Mouse (Mus musculus) embryonic facial prominence, embryonic 11.5 days (tissue): ENCODE data around the gene Lrp10. TPM values are rescaled to one million over a fixed set of nuclear protein-coding genes. Genes with fewer than 3 reads are reported as not detected.

Source experiments
- ATAC-seq: fragments of 200-750 bp; cut with Nextera tagmentation; replicated peaks from 2 replicates; pipeline ENCODE4 v1.8.0; 2017; ENCODE audit warnings: low read depth; ENCODE audit not compliant: insufficient number of reproducible peaks, low FRiP score, low TSS enrichment
- DNase-seq: peaks from one replicate; pipeline ENCODE4 v3.0.0-alpha.2; 2015; ENCODE audit warnings: low spot score
- H3K27ac ChIP-seq: fragments of 300-500 bp; sonication (generic); replicated peaks from 2 replicates; pipeline ENCODE4 v1.5.1; 2014; ENCODE audit warnings: mild to moderate bottlenecking, low read depth, low read length, control low read depth
- H3K27me3 ChIP-seq: fragments of 300-500 bp; sonication (generic); 2 replicates; pipeline ENCODE4 v1.6.1; 2014; ENCODE audit warnings: mild to moderate bottlenecking, low read length, moderate library complexity, mixed read lengths; ENCODE audit not compliant: control insufficient read depth, insufficient read depth
- H3K36me3 ChIP-seq: fragments of 300-500 bp; sonication (generic); replicated peaks from 2 replicates; pipeline ENCODE4 v1.6.1; 2014; ENCODE audit warnings: low read depth, mild to moderate bottlenecking, low read length, moderate library complexity, mixed read lengths; ENCODE audit not compliant: control insufficient read depth, insufficient read depth
- H3K4me1 ChIP-seq: fragments of 300-500 bp; sonication (generic); 2 replicates; pipeline ENCODE4 v1.6.1; 2014; ENCODE audit warnings: low read length, mixed read lengths; ENCODE audit not compliant: control insufficient read depth, insufficient read depth
- H3K4me2 ChIP-seq: fragments of 300-500 bp; sonication (generic); 2 replicates; pipeline ENCODE4 v1.6.1; 2014; ENCODE audit warnings: low read depth, mild to moderate bottlenecking, control low read depth, low read length, moderate library complexity
- H3K4me3 ChIP-seq: fragments of 300-500 bp; sonication (generic); 2 replicates; pipeline ENCODE4 v1.5.1; 2014; ENCODE audit warnings: low read depth, low read length, control low read depth
- H3K9ac ChIP-seq: fragments of 300-500 bp; sonication (generic); replicated peaks from 2 replicates; pipeline ENCODE4 v1.6.1; 2014; ENCODE audit warnings: mild to moderate bottlenecking, control low read depth, low read length
- H3K9me3 ChIP-seq: fragments of 300-500 bp; sonication (generic); replicated peaks from 2 replicates; pipeline ENCODE4 v1.6.1; 2016; ENCODE audit warnings: mild to moderate bottlenecking, low read length, inconsistent platforms, mixed read lengths; ENCODE audit not compliant: control insufficient read depth
- WGBS: fragments of 180-500 bp; shearing (Covaris S2); extraction: QIAGEN DNeasy Blood & Tissue Kit; methylation state at CpG from one replicate; pipeline ENCODE4 v1.1.7; 2014; 5-methylcytosine and 5-hydroxymethylcytosine counted together
- polyA plus RNA-seq: library from polyadenylated mRNA; unstranded; fragments of >200 nt; fragmentation: Nextera tagmentation; extraction: Ambion mirVana; gene quantifications from 2 replicates; pipeline ENCODE4 v1.2.1, GENCODE M21; 2014

The Lrp10 gene
- polyA plus RNA-seq, 1 experiment from 2014 or later = 13.9 TPM

- Histone ChIP-seq H3K36me3 (no peaks in the 10 kb centered on the region), H3K4me1 (no peaks in the 10 kb centered on the region), H3K27me3 (no peaks in the 10 kb centered on the region), H3K9me3 (no peaks in the 10 kb centered on the region), H3K27ac (no peak overlapping the region), H3K4me3 (no peak overlapping the region), H3K4me2 (no peak overlapping the region), H3K9ac (no peak overlapping the region)
- no peak for ATAC-seq
- no peak for DNase-seq
- WGBS = 88% methylated on average over 1 of the region's 1 CpGs
Measured at GRCm38 (mm10) chr14:54425540-54425939, 38.4 kb upstream of the Lrp10 start.

- 33% methylated on average over 14 of the region's 14 CpGs for WGBS
- Histone ChIP-seq H3K4me1 (no peaks in the 10 kb centered on the region; the same call in 1 of the 2 replicates), H3K4me3 (peak overlapping the region; percentile 72), H3K27ac (peak overlapping the region; percentile 22; the same call in 1 of the 2 replicates), H3K36me3 (no peaks in the 10 kb centered on the region), H3K9me3 (no peaks in the 10 kb centered on the region), H3K27me3 (no peaks in the 10 kb centered on the region), H3K9ac (peak overlapping the region; percentile 78), H3K4me2 (peak overlapping the region; percentile 55)
- DNase-seq (no peak), ATAC-seq (no peak; the same call in 1 of the 2 replicates)
Measured at GRCm38 (mm10) chr14:54426003-54426688, 37.8 kb upstream of the Lrp10 start.

- peak; percentile 77 for ATAC-seq
- under 1% methylated on average over 48 of the region's 48 CpGs for WGBS
- H3K9ac ChIP-seq = peak within 1 kb of the TSS; percentile 78
- H3K9me3 ChIP-seq = no peaks in the 10 kb centered on the region
- peak within 1 kb of the TSS; percentile 72 for H3K4me3 ChIP-seq
- DNase-seq = peak; percentile 97
- H3K27me3 ChIP-seq = no peaks in the 10 kb centered on the region
- no peaks in the 10 kb centered on the region; the same call in 1 of the 2 replicates for H3K4me1 ChIP-seq
- H3K27ac ChIP-seq = peak within 1 kb of the TSS; percentile 22
- H3K36me3 ChIP-seq = no peaks in the 10 kb centered on the region
- H3K4me2 ChIP-seq = peak within 1 kb of the TSS; percentile 55
Measured at GRCm38 (mm10) chr14:54426689-54427398, 37.1 kb upstream of the Lrp10 start, which contains the start of gene Mrpl52. TSS of gene Mrpl52 (plus strand) at chr14:54426909.

- no peaks in the 10 kb centered on the region; the same call in 1 of the 2 replicates for H3K4me1 ChIP-seq
Measured at GRCm38 (mm10) chr14:54427696-54428095, 36.2 kb upstream of the Lrp10 start.

GRCm38 (mm10) chr14:54428421-54428820 is 35.5 kb upstream of the Lrp10 start:
- no peak overlapping the region for H3K9ac ChIP-seq
- WGBS = 93% methylated on average over 5 of the region's 5 CpGs
- H3K9me3 ChIP-seq = no peaks in the 10 kb centered on the region
- DNase-seq (no peak), ATAC-seq (no peak)
- H3K27me3 ChIP-seq = no peaks in the 10 kb centered on the region
- no peak overlapping the region for H3K4me2 ChIP-seq
- H3K27ac ChIP-seq = no peak overlapping the region
- H3K36me3 ChIP-seq = no peaks in the 10 kb centered on the region
- no peak overlapping the region for H3K4me3 ChIP-seq
- no peaks in the 10 kb centered on the region; the same call in 1 of the 2 replicates for H3K4me1 ChIP-seq

More at GRCm38 (mm10) chr14:54427696-54428095, 36.2 kb upstream of the Lrp10 start:
- WGBS = 93% methylated on average over 7 of the region's 7 CpGs
- ATAC-seq (no peak), DNase-seq (no peak)
- Histone ChIP-seq H3K36me3 (no peaks in the 10 kb centered on the region), H3K27me3 (no peaks in the 10 kb centered on the region), H3K9ac (no peak overlapping the region), H3K27ac (no peak overlapping the region), H3K4me3 (no peak overlapping the region), H3K9me3 (no peaks in the 10 kb centered on the region), H3K4me2 (no peak overlapping the region; the same call in 1 of the 2 replicates)

- no peaks in the 10 kb centered on the region for H3K27me3 ChIP-seq
- H3K4me1 ChIP-seq = peaks cover 2% of the 10 kb centered on the region
- no peaks in the 10 kb centered on the region for H3K9me3 ChIP-seq
- H3K36me3 ChIP-seq = no peaks in the 10 kb centered on the region
- no peak overlapping the region for H3K4me2 ChIP-seq
- no peak overlapping the region for H3K9ac ChIP-seq
- no peak overlapping the region for H3K27ac ChIP-seq
- ATAC-seq (no peak), DNase-seq (no peak)
- 59% methylated on average over 7 of the region's 7 CpGs for WGBS
- no peak overlapping the region for H3K4me3 ChIP-seq
Measured at GRCm38 (mm10) chr14:54429332-54430093, 34.4 kb upstream of the Lrp10 start.

- Histone ChIP-seq H3K27me3 (no peaks in the 10 kb centered on the region), H3K4me3 (peak overlapping the region; percentile 85), H3K27ac (peak overlapping the region; percentile 96), H3K9ac (peak overlapping the region; percentile 98), H3K4me2 (peak overlapping the region; percentile 56), H3K36me3 (no peaks in the 10 kb centered on the region; the same call in 1 of the 2 replicates), H3K4me1 (peaks cover 2% of the 10 kb centered on the region), H3K9me3 (no peaks in the 10 kb centered on the region)
- no peak for ATAC-seq
- WGBS = 6% methylated on average over 18 of the region's 18 CpGs
- DNase-seq = peak; percentile 44
Measured at GRCm38 (mm10) chr14:54430406-54431145, 33.4 kb upstream of the Lrp10 start.
